Mouse (Mus musculus) kidney, adult 9 months (tissue): ENCODE results near the gene D6Ertd527e.

ENCODE experiments used
- DNase-seq: peaks from one replicate; pipeline ENCODE4 v3.0.0; 2022

D6Ertd527e gene

GRCm38 (mm10) chr6:87153231-87153580 lies 48.7 kb downstream of the D6Ertd527e start:
- no peak for DNase-seq

GRCm38 (mm10) chr6:87153836-87154235 lies 49.3 kb downstream of the D6Ertd527e start:
- no peak for DNase-seq

DNA sequence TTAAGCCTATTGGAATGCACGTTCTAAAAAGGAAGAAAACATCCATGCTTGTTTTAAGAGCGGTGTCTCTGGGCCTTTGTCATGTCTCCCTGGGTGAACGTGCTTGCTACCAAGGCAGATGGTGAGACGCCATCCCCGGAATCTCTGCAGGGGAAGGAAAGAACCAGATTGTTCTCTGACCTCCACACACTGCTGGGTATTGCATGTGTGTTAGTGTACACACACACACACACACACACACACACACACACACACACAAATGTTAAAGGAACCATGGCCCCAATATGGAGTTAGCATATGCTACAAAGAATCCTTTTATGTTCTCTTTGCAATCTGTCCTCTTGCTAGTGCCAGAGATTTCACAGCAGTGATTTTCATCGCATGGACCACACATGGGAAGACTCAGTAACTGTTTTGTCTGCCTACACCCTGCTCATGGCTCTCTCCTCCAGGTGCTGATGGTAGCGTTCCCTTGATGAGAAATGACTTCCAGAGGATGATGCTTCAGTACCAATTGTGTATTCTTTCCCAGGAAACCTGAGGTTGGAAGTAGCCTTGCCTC lies 53.6 kb downstream of the D6Ertd527e start:
- no peak for DNase-seq

- no peak for DNase-seq
Measured at GRCm38 (mm10) chr6:87160196-87160595, 55.6 kb downstream of the D6Ertd527e start.

GRCm38 (mm10) chr6:87161391-87162263 lies 57.1 kb downstream of the D6Ertd527e start:
- DNase-seq = no peak
